Mouse (Mus musculus) skeletal muscle tissue, adult 2 months (tissue): ENCODE results near the gene Sh3kbp1.

ENCODE experiments used
- DNase-seq: peaks from one replicate; pipeline ENCODE4 v3.0.0-alpha.2; 2012; ENCODE audit warnings: low read depth, low spot score

Gene Sh3kbp1

DNA sequence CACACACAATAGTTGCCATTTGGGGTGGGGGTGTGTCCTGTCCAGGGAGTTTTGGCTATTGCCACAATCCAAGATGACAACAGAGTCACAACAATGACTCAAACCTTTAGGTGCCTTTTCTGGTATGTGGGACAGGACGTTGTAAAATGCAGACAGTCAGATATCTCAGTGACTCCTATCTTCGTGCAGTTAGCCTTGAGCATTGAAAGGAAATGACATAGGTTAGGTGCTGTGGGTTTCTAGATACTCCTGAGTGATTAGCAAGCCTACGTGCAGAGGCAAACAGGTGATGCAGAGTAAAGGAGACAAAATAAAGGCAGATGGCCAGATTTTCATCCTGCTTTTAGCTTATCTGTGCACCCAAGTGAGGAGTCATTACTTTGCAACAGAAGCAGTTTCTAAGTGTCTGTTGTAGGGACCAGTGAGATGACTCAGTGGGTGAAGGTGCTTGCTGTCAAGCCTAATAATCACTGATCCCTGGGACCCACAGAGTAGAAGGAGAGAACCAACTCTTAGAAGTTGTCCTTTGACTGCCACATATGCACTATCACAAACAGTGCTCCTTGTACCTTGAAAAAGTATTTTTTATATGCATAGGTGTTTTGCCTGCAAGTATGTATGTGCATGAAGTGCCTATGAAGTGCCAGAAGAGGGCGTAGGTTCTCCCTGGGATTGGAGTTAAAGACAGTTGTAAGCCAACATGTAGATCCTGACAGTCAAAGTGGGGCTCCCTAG, 50.7 kb downstream of the Sh3kbp1 start:
- DNase-seq = no peak

DNA sequence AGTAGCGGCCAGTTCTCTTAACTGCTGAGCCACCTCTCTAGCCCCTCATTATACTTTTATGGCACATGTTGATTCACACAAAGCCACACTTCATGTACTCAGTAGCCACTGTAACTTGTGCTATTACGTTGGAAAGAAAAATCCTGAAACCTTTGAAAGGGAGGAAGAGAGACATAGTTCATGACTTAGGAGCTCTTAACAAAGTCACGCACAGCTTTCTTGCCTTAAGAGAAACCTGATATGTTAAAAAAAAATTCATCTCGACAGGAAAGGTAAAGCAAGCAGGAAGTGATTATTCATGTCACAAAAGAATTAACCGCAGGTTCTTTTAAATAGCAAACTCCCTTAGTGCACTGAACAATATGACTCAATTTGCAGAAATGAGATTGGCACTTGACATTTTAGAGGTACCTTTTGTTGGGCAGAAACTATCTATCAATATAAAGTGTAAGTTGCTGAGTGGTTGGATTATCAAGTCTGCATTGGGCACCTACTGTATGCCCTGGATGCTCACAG, 51.3 kb downstream of the Sh3kbp1 start:
- no peak for DNase-seq

DNA sequence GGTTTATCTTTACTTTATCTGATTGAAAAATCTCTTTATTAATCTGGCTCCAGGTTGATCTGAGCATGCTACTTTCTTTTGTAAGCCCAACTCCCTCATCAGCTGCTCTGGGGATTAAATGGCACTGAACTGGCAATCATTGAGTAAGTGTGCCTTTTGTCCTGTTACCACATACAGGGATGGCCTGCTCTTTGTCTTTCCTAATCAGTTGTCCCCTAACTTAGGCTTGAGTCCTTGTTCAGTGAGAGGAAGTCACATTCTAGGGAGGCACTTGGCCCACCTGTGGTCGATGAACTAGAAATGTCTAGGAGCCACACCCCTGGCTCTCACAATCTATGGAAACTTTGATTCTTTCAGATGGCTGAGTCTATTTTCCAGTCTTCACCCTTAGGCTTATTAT, 58.4 kb downstream of the Sh3kbp1 start:
- DNase-seq = no peak

DNA sequence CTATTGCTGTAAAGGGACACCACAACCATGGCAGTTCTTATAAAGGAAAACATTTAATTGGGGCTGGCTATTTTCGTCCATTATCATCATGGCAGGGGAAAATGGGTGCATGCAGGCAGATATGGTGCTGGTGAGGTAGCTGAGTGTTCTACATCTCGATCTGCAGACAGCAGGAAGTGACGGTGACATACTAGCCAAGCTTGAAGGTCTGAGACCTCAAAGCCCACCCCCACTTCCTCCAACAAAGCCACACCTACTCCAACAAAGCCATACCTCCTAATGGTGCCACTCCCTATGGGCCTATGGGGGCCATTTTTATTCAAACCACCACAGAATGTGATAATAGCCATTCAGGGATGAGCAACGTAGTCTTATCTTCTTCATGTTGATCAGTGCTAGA, 59.8 kb downstream of the Sh3kbp1 start:
- no peak for DNase-seq

DNA sequence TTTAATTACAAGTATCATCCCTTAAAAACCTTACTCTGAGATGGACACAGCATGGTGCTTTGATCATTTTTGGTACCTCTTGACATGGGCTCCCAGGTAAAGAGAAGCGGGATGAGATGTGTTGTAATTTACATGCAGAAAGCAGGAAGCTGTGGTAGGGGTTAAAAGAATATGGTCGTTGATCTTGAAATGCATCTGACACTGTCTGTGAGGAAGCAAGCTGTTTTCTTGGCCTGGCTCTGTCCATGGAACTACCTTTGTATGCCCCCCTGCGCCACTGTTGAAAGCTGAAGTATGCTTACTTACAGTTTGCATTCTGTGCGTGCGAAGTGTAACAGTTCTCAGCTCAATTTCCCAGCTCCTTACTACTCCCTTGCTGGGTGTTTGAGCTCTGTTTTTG, 61.6 kb downstream of the Sh3kbp1 start:
- DNase-seq = no peak

DNA sequence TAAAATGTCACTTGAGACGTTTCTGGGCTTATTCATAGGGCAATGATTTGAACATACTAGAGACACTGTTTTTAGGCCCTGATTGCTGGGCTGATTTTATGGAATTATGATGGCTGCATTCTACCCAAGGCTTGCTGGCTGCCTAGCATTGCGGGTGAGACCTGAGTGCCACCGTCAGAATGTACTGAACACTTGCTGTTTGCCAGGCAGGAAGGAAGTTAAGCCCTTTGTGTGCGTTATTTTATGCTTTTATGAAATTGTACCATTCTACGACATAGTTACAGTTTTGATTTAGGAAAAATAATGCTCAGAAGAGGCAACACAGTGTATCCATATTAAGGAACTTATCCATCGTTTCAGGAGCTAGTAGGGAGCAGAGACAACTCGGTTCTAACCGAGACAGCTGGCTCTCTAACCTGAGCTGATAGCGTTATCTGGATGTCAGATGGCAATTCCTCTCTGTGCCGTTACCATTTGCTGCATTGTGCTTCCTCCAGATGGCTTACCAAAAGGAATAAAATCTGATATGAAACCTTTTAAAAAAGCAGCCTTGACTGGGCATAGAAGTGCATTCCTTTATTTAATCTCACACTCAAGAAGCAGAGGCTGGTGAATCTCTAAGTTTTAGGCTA, 62.8 kb downstream of the Sh3kbp1 start:
- no peak for DNase-seq

DNA sequence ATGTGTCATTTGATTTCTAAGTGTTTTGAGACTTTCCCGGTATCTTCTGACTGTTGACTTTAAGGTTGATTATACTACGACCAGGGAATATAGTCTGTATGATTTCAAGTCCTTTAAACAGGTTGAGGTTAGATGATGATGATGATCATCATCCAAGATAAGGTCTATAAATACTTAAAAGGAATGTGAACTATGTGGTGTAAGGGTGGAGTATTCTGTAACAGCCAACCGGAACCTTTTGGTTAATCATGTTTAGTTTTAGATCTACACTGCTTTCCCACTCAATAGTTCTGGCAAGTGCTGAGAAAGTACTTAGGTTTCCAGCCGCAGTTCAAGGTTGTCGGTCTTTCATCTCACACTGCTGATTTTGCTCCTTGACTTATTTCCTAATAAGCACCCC, 66.1 kb downstream of the Sh3kbp1 start:
- no peak for DNase-seq

DNA sequence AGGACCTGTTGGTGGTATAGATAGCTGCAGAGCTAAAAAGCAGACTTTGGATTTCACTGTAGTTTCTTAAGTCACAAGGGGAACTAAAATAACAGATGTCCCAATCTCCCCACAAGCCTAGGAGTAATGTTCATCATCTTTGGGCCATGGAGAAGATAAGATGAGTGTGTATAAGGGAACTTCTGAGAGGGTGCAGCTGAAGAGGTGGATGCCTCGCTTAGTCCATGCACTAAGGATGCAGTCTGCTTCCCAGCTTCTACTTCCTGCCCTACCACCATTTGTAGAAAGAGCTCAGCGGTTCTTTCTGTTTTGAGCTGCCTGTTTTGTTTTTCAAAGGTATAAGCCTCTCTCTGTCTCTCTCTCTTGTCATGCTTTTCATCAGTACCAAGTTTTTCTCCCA, 69.5 kb downstream of the Sh3kbp1 start:
- DNase-seq = no peak

DNA sequence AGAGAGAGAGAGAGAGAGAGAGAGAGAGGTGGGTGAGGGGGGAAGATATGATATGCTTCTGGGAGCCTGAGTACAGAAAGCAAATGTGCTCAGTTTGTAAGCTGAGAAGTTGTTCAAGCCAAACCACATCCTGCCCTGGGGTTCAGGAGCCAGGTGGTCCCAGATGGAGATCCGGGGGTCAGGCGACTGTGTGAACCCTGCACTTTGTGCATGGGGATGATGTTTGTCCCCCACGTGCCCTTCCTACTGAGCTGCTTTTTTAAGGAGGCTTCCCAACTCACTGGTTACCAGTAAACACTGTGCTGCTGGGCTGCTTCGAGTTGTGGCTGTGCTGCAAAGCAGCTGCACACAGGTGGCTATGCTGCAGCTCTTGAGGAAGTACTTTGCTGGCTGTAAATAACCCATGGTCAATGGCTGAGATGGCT, 70.0 kb downstream of the Sh3kbp1 start:
- no peak for DNase-seq

DNA sequence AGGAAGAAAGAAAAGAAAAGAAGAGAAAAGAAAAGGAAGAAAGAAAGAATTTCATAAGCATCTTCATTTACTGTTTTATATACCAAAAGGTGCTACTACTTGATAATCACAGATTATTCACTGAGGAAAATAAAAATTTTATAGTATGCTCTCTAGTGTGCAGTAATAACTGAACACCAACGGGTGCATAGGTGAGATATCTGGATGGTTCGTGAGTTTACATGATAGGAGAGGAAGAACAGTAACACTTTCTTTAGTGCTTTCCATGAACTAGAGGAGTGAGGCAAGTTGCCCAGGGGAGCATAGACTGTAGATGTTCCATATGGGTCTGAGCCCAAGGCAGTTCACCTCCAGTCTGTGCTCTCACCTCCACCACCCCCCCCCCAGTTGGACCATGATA, 75.8 kb downstream of the Sh3kbp1 start:
- DNase-seq = no peak

DNA sequence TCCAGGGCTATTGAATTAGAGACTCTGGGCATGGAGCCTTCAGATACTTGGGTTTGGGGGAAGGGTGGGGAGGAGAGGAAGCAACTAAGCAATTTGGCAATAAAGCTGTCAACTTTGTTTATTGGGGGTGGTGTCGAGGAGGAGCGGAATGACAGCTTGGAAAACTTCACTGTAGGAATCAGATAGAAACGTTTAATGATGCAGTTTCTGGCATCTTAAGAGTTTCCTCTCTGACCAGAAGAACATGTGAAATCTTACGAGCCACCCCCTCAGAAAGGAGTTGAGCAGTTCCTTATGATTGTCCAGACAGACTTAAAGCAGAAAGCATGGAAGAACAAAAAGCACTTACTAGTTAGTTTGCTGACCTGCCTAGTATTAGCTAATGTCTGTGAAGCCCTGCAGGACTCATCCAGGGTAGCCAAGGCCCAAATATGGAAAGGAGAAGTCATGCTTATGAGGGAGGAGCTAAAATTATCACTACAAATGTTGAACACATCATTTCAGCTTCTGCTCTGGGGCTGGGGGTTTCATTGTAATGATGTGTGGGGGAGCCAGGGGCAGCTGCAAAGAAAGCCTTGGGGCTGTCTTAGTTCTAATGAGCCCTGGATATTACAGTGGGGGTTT, 77.4 kb downstream of the Sh3kbp1 start:
- no peak for DNase-seq

DNA sequence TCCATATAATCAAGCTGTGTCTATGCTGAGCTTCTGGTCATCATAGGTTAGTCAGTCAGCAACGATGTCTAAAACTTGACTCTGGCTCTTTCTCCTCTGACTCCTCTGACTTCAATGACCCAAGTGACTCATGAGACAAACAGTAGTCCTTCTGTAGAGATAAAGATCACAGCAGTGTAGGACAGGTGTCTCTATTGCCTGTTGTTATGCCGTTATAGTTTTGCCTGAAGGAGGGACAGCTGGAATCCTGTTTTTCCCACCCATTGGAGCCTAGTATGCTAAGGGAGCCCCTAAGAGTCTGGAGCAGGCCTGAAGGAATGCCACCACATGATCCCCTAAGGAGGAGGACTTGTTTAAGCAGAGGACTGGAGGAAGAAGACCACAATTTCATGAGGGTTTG, 78.3 kb downstream of the Sh3kbp1 start:
- no peak for DNase-seq

DNA sequence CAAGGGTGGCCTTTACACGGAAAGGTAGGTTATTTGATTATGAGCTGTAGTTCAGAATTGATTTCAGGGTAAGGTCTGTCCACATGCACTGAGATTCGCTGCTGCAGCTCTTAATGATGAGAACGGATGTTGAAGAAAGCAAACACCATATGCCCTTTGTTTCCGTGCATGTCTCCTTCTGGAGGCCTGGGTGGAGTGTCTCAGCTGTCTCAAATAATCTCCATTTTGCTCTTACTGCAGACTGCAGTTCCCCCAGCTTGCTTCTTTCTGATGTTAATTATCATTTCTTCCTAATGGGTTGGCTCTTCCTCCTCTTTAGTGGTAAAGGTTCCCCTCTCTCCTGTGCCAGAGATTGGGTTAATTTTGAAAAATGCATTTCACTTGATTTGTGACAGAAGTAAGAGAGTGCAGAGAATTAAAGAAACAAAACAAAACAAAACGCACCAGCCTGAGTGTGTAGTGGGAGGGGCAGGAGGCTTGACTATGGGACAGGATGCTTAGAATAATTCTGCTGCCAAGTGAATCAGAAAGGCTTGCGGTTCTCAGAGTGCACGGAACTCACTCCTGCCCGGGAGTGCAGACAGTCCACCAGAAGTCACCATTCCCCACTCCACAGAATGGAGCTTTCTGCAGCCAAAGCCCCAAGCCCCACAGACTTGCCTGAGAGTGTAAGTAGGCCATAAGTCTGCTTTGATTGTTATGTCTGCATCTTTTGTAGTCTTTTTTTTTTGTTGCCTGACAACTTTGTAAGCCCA, 81.2 kb downstream of the Sh3kbp1 start:
- no peak for DNase-seq

DNA sequence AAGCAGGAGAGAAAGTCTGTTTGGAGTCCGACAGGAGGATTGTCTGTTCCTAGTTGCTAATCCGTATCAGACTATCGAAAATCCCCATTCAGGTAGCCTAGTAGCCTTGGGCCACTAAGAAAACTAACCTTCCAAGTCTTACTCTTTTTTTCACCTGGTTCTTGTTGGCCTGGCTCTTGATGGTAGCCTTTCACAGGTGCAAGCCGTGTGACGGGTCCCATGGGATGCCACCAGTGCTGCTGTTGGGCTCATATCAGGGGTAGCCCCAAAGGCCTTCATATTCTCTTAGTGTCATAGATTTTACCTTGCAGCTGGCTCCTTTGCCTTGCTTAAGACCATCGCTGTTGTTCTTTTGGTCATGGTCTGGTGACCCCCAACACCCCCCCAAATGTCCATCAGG, 82.2 kb downstream of the Sh3kbp1 start:
- no peak for DNase-seq

DNA sequence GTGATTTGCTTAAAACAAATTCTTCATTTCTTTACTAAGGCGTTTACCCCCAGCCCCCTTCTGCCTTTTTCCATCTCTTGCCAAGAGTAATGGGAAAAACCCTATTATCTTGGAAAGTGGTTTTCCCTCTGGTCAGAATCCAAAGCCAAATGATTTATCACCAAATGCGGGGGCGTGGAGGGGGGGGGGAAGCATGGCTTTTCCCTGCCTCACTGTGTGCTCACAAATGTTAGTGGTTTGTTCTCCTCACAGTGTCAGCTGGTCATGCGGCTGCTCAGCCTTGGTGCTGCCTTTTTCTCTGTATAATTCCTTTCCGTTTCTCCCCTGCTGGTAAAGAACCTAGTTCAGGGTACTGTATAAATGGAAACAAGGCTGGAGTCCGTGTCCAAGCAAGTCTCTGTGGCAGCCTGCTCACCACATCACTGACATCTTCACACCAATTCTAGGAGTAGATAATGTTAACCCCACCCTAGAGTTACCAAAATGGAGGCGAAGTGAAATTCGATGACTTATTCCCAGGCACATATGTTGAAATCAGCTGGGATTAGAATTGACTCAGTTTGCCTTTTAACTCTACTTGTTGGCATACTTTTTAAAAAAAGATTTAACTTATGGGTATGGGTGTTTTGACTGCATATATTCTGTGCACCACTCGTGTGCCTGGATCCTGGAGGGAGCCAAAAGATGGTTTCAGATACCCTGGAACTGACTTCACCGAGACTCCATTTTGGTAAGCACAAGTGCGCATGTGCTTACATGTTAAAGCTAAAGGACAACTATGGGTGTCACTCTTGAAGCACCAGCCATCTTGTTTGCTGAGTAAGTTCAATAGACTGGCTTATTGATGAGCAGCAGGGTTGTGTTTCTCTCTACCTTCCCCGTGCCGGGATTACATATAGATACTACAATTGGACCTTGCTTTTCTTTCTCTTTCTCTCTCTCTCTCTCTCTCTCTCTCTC, 84.3 kb downstream of the Sh3kbp1 start:
- DNase-seq = no peak

DNA sequence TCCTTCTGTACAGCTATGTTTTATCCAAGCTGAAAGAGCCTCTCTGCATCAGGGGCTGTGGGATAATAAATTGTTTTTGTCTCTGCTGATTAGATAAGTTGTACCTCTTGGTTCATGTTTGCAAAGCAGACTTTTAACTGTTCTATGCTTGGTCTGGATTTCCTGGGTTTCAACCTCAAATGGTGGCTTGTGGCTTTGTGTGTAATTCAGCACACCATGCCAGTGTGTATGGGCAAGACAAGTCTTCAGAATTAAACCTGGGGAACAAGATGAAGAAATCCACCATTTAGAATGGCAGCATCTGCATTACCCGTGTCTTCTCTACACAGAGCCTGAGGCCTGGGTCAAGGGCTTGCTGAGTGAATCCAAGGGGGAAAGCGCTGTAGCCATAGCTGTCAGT, 86.1 kb downstream of the Sh3kbp1 start:
- no peak for DNase-seq

DNA sequence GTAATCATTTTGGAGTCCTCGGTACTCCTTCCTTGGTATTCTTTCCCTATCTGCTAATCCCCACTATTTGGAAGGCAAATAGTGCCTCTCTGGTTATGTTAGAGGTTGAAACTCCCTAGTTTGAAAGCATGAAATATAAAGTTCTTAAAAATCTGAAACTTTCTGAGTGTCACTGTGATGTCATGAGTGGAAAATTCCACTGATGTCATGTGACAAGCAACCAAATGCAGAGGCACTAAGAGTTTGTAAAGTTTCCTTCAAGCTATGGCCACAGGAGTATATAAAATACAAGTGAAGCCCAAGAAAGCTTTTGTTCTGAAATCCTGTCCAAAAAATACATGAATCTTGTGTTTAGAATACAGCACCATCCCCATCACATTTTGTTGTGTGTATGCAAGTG, 94.3 kb downstream of the Sh3kbp1 start:
- no peak for DNase-seq

DNA sequence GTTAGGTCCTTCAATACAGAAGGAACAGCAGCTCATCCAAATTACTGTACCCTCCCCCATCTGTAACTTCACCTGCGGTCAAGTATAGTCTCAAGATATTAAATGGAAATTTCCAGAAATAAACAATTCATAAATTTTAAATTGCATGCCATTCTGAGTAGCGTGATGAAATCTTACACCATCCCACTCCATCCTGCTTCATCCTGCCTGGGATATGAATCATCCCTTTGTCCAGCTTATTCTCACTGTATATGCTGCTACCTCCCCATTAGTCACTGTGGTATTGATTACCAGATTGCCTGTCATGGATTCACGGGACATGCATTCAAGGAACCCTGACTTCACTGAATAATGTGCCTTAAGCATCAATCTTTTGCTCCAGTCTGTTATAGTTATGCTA, 104.3 kb downstream of the Sh3kbp1 start:
- no peak for DNase-seq

DNA sequence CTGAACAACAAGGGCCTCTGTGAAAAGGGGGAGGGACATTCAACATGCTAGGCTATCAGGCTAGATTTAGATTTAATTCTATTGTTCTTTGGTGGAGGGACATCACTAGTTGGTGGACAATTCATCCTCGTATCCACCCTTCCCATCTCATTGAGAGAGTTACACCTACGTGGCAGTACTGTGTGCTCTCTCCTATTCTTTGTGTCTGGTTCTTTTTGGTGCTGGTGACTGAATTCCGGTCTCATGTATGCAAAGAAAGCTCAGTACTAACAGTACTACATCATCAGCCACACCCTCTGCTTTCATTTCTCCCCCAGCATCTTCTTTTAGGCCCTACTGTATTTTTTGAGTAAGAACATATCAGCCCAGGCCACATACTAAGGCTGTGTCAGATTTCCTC, 105.8 kb downstream of the Sh3kbp1 start:
- no peak for DNase-seq

DNA sequence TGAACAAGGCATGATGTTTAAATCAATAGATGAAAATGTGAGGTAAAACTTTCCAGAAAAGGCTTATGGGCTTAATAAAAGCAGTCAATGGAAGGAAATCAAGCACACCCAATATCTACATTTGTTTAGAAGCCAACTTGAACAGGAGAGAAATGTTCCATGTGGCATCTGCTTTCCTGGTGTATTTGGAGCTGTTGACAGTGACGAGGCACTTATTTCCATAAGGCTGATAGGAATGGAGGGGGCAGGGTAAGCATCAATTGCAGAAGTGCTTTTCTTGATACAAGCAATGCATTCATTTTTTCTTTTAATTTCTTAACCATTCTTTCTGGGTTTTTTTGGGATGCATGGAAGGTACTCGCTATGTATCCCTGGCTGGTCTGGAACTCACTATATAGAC, 106.9 kb downstream of the Sh3kbp1 start:
- no peak for DNase-seq

DNA sequence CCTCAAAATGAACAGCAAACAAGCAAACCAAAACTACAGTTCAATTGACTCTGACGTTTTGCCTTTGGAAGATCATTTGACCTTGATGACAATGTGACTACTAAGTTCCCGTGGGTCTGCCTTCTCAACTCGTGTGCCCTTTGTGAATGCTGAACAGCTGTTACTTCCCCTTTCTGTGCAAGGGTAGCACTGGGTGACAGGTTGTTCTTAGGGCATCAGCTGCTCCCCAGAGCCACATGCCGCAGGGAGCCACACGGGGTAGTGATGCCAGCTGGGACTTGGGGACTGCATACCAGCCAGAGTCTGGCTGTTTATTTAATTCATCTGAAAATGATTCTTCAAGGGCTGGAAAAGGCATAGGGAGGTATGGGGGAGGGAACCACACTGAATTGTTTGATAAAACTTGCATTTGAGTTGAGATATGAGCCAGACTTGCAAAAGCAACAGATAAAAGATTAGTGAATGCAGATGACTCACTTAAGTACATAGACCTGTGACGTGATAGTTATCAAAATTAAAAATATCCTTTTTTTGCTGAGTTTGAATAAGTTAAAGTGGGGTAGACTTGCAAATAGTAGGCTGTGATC, 108.5 kb downstream of the Sh3kbp1 start:
- DNase-seq = no peak
